Mouse (Mus musculus): ENCODE results near the gene Pacsin3.

- no peak for TF ChIP-seq CTCF (conservative IDR thresholded peaks at IDR 0.05; ENCODE audit: low read length)
- no peak for TF ChIP-seq POU5F1 (IDR thresholded peaks at IDR 0.05; ENCODE audit: borderline replicate concordance, low read length)
Measured at GRCm38 (mm10) chr2:91302845-91303244, 47.1 kb downstream of the Pacsin3 start.

Measured in E14TG2a.4 (cell line).